Mouse (Mus musculus): ENCODE data around the gene Dchs2.
"Not testable (repeated sequence)": the region's sequence is repeated elsewhere in the genome, so short reads cannot be mapped to it uniquely, and the experiment has no call there.

Gene Dchs2

GRCm38 (mm10) chr3:83127726-83128448, at the start of gene Dchs2:
Gene Dchs2 (plus strand): TSS chr3:83127948.
- in situ Hi-C loops (cut with MboI, MseI), result no loop called here

DNA sequence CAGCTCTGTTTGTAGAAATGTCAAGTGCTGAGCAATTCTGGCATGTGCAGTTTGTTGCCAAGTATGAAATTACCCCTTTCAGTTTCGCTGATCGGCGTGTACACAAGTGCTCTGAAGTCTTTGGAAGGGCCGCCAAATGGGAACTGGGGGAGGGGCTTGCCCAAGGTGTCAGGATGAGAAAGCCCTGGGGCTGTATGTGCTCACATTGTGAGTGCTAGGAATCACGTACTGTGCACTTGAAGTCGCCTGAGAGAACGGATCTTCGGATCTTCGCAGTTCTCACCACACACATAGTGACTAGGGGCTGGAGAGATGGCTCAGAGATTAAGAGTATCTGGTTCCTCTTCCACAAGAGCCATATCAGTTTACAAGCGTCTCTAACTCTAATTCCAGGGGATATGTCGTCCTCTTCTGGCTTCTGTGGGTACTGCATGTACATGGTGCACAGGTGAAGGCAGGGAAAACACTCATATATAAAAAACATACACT, 47.1 kb upstream of the Dchs2 start:
- in situ Hi-C loops (cut with MboI, MseI), result loop anchor here (5.0 kb wide), 2 partner anchors 78 to 203 kb away; partner anchors contain the start of gene Rbm46 (in 1 of the 2)

- in situ Hi-C loops (cut with MboI, MseI), result loop anchor here in 1 of 2 experiments (10.0 kb wide), 1 partner anchor 537 kb away; no protein-coding TSS in a partner anchor
Measured at GRCm38 (mm10) chr3:83097586-83097985, 30.2 kb upstream of the Dchs2 start.

GRCm38 (mm10) chr3:83098546-83099034, 29.2 kb upstream of the Dchs2 start:
- in situ Hi-C loops (cut with MboI, MseI), result loop anchor here in 1 of 2 experiments (10.0 kb wide), 1 partner anchor 536 kb away; no protein-coding TSS in a partner anchor

DNA sequence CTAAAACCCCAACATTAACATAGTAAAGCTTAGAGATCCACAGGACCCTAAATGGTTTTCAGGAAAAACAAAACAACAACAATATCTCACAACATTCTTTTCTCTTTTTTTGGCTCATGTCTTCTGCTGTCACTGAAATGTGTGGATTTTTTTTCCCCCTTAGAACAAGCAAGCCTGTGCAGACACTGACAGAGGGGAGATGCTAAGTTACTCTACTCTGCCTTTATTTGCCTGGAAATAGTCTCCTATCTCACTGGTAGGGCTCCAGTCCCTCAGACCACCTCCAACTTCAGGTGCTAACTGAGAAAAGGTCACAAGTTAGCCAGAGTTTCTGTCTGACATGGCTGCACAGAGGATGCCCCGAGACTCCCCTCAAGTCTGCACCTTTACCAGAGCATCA, 28.6 kb upstream of the Dchs2 start:
- in situ Hi-C loops (cut with MboI, MseI), result loop anchor here in 1 of 2 experiments (10.0 kb wide), 1 partner anchor 536 kb away; no protein-coding TSS in a partner anchor

- in situ Hi-C loops (cut with MboI, MseI), result loop anchor here in 1 of 2 experiments (10.0 kb wide), 1 partner anchor 535 kb away; no protein-coding TSS in a partner anchor
Measured at GRCm38 (mm10) chr3:83099651-83100050, 28.1 kb upstream of the Dchs2 start.

- in situ Hi-C loops (cut with MboI, MseI), result no loop called here
Measured at GRCm38 (mm10) chr3:83102286-83102685, 25.5 kb upstream of the Dchs2 start.

- in situ Hi-C loops (cut with MboI, MseI), result no loop called here
Measured at GRCm38 (mm10) chr3:83110163-83110562, 17.6 kb upstream of the Dchs2 start.

- in situ Hi-C loops (cut with MboI, MseI), result no loop called here
Measured at GRCm38 (mm10) chr3:83111485-83112261, 16.1 kb upstream of the Dchs2 start.

- in situ Hi-C loops (cut with MboI, MseI), result no loop called here
Measured at GRCm38 (mm10) chr3:83112869-83113268, 14.9 kb upstream of the Dchs2 start.

DNA sequence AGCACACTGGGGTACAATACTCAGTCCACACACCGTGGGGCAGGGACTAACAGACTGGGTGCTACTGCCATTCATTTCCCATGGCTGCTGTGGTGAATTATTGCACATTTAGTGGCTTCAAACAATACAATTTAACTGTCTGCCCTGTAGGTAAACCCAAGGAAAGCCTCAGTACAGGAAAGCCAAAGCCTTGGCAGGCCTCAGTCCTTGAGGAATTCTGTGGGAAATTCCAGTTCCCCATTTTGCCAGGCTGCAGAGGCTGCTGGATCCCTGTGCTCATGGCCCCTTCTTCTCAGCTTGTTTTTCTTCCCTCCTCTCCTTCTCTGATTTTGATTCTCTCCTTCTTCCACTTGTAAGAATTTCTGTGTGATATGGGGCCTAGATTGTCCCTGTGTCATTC, 12.8 kb upstream of the Dchs2 start:
- in situ Hi-C loops (cut with MboI, MseI), result no loop called here

DNA sequence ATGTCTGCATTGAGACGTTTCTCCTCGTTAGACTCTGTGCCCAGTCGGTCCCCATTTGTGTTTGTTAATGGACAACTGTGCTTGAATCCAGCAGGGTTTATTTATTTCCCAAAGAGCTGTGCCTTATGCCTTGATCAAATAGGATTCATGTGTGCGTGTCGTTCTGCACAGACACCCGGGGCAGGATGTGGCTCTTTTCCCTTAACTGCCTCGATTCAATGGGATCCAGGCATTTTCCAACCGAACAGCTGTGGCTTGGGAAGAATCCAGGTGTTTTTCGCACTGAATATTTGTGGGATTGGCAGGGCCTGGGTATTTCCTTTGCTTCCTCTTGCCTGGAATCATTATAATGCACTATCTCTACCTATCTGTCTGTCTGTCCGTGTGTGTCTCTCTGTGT, 10.2 kb upstream of the Dchs2 start:
- in situ Hi-C loops (cut with MboI, MseI), result no loop called here

DNA sequence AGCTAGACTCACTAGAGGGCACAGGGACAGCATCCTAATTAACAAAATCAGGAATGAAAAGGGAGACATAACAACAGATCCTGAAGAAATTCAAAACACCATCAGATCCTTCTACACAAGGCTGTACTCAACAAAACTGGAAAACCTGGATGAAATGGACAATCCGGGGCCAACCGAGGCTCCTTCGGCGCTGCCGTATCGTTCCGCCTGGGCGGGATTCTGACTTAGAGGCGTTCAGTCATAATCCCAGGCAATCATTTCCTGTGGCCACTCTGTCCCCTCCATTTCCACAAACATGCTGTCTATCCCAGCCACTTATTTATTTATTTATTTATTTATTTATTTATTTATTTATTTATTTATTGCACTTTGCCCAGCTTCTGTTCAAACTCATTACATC, 3.8 kb upstream of the Dchs2 start:
- in situ Hi-C loops (cut with MboI, MseI), result not testable (repeated sequence)

- in situ Hi-C loops (cut with MboI, MseI), result no loop called here
Measured at GRCm38 (mm10) chr3:83127088-83127725, 541 bp upstream of the Dchs2 start.

- in situ Hi-C loops (cut with MboI, MseI), result no loop called here
Measured at GRCm38 (mm10) chr3:83128449-83128922, 738 bp downstream of the Dchs2 start.

DNA sequence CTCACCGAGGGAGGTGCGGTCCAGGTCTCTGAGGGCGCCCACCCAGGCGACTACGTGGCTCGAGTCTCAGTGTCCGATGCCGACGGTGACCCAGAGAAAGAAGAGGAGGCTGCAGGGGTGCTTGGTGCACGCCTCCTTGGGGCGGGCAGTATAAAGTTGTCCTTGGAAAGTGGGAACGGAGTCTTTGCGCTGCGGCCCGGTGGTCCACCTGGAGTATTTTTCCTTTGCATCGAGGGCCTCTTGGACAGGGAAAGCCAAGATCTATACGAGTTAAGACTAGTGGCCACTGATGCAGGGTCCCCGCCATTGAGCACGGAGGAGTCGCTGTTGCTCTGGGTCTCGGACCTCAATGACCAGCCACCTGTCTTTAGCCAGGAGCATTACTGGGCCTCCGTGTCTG, 1.4 kb downstream of the Dchs2 start:
- in situ Hi-C loops (cut with MboI, MseI), result no loop called here

DNA sequence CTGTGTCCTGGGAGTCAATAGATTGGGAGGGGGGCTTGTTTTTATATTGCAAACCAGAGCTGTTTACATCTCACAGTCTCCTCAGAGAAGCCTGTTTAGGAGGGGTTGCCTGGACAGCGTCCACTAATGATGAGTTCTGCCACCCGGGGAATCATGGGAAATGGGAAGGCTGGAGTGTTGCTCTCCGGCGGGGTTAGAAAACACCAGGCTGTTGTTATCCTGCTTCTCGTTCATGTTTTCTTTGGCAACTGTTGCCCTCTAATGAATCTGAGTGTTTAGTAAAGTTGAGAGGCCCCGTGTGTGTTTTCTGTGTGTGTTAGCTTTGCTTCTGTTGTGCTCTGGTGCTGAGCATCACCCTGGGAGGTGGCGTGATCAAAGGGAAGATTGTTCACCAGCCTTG, 8.7 kb downstream of the Dchs2 start:
- in situ Hi-C loops (cut with MboI, MseI), result no loop called here

GRCm38 (mm10) chr3:83138820-83139219, 11.1 kb downstream of the Dchs2 start:
- in situ Hi-C loops (cut with MboI, MseI), result no loop called here

DNA sequence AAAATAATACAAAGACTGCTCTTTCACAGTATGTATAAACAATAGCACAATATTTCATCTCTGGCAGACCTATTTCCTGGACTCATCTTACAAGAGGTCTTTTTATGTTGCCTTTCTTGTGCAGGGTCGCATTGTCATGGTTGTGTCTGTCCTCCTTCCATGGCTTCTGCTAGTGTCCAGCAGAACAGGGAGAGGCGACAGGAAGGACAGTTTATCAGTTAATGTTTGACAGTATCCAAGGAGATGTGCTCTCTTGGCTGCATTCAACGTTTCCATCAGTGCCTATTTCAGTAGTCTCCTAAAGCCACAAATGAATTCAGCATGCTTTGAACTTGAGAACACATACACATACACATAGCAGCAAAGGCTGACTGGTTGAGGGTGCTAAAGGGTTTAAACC, 17.9 kb downstream of the Dchs2 start:
- in situ Hi-C loops (cut with MboI, MseI), result no loop called here

DNA sequence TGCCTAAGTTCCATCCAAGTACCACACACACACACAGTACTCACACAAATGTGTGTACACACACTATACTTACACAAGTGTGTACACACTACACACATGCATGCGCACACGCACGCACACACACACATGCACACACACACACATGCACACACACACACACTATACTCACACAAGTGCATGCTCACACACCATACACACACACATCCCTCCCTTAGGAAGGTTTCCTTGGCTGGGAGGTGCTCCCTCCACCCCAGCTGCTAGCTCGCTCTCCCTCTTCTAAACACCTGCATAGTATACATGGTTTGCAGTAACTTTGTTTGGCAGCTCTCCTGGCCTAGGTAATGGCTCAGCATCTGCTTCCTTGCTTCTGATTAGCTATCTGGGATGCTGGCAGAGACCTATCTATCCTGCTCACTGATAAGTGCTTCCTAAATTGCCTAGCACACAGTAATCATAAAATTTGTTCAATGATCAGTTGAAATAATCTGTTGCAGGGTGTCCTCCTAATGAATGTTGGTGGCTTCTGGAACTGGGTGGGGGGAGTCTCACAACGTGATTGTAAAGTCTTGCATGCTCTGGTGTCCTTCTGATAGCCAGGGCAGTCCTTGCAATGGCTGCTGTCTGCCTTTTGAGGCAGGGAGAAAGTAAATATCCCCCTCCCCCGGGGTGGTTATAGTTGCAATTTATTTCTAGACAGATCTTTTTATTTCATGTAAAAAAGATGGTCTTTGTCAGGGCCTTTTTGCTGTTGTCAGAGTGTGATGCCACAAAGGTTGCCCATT, 19.7 kb downstream of the Dchs2 start:
- in situ Hi-C loops (cut with MboI, MseI), result no loop called here

- in situ Hi-C loops (cut with MboI, MseI), result no loop called here
Measured at GRCm38 (mm10) chr3:83148055-83148447, 20.3 kb downstream of the Dchs2 start.
